Mouse (Mus musculus) liver, adult (tissue): ENCODE data around the gene Asb1.
A peak's percentile ranks its signal among the peaks of the same experiment; 100 is the strongest.

Experiments used
- GATA4 ChIP-seq: IDR thresholded peaks from 2 replicates; pipeline ENCODE4 v1.6.1; 2014; ENCODE audit warnings: mild to moderate bottlenecking, low read length; ENCODE audit not compliant: insufficient replicate concordance

Asb1 gene

DNA sequence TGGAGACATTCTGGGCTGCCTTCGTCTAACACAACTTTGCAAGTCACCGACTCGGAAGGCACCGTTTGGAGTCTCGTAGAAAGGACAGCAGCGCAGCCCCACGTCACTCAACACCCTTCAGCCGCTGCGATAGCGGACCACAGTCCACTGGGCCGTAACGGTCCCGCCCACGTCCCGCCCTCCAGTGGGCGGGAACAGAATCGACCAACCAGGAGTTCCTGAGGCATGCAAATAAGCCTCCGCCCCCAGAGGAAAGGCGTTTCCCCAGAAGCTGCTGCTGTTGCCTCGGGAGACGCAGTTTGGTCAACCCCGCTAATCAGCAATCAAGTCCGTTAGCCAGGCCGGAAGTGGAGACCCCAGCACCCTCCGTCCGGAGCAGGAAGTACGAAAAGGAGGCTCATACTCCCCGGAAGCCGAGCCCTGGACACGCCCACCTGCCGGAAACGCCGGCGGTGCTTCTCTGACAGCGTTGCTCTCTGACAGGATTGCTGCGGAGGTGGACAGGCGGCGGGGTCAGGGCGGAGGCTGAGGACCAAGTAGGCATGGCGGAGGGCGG lies at the start of gene Asb1:
TSS of gene Asb1 (plus strand) at position 274 of the 556 bp plus-strand sequence.
- TF ChIP-seq GATA4 = peak; percentile 87; the same call in 1 of the 2 replicates

DNA sequence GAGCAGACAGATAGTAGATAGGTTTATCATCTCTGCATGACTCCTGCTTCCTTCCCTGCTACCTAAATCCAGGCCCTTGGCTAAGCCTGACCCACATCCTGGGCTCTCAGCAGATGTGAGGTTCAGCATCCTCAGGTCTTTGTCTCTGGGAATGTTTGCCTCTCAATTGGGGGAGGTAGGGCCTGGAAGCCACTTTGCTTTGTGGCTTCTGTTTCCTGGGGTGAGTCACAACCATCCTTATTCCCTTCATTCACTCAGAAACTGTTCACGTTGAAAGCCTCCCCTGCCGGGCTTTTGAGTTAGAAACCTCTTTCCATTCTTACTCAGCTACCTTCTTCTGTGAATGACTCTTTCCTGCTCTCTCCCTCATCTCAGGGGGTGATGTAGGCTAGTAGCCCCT lies 47.6 kb upstream of the Asb1 start:
- no peak for TF ChIP-seq GATA4

DNA sequence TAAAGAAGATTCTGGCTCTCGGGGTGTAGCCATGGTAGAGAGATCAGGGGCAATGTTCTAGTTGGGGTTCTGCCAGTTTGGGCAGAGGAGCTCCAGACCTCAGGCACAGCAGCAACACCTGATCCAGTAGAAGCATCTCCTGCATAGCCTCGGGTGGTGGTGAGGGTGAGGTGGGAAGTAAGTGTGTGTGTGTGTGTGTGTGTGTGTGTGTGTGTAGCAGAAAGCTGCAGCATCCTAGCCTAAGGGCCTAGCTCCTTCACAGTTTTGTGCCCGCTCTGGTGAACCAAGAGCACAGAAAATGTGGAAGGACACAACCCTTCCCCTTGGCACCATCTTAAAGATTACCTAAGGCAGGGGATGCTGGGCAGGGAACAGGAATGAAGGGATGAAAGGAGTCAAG lies 46.4 kb upstream of the Asb1 start:
- no peak for TF ChIP-seq GATA4

DNA sequence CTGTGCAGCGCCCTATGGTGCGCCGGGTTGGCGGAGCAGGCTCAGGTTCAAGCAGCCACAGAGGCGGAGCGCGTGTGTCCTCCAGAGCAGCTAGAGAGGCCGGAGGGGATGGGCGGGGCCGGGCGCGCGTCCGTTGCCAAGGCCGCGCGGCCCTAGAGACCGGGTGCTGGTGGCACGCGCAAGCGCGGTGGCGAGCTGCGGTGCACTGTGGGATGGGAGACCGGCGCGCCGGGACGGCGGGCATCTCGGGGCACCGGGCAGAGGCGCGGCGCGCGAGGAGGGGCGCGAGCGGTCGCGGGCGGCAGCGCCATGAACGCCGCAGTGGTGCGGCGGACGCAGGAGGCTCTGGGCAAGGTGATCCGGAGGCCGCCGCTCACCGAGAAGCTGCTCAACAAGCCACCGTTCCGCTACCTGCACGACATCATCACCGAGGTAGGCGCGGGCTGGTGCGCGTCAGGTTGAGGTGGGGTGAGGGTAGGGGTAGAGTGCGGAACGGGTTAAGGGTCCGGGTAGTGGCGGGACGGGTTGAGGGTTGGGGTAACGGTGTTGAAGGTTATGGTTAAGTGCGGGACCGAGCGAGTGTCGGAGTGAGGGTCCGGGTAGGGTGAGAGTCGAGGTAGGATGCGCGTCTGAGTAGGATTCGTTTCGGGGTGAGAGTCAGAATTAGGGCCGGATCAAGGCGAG lies 45.7 kb upstream of the Asb1 start, which contains the start of gene Traf3ip1:
TSS of gene Traf3ip1 (plus strand) at position 191 of the 684 bp plus-strand sequence.
- peak; percentile 6; the same call in 1 of the 2 replicates for TF ChIP-seq GATA4

DNA sequence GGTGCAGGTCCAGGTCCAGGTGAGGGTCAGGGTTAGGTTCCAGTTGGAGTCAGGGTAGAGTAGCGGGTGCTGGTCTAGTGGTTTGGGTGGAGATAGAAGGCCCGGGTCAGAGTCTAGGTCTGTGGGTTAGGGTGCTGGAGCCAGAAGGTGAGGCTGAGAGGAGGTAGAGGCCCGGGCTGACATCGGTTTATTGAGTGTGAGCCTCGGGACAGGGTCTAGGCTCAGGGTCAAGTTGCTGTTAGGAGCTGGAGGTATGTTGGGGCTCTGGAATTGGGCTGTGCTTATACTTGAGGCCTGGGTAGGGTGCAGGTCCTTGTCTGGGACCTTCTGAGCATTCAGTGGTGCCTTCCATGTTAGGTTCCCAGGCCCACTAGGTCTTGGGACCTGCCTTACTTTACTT lies 45.0 kb upstream of the Asb1 start:
- TF ChIP-seq GATA4 = no peak

DNA sequence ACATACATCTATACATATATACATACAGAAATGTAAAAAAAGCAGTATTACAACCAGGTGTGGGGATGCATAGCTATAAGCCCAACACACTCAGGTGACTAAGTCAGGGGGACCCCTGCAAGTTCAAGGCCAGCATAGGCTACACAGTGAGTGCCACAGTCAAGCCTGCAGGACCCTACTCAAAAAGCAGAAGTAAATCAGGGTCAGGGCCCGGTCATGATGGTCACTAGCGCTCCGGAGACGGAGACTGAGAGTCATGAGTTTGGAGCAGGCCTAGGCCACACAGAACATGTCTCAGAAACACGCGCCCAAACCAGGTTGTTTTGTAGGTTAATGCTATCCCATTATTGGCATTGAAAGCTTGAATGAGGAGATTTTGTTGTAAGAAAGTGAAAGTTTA lies 41.8 kb upstream of the Asb1 start:
- no peak for TF ChIP-seq GATA4

DNA sequence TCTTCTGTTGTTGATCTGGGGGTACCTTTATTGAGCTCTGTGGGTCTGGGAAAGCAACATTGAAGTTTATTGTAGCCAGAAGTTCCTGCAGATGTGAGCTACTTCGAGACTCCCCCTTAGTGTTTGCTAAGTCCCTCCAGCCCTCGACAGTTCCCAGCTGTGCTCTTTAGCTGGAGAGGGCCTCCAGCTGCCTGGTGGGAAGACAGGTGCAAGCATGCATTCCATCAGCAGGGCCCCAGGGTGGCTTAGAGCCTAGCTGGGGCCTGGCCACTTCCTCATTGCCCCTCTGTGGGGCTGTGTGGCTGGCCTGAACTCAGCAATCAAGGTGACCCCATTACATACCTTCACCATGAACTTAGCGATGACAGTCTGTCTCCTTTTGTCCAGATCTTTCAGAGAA lies 35.7 kb upstream of the Asb1 start:
- TF ChIP-seq GATA4 = no peak

DNA sequence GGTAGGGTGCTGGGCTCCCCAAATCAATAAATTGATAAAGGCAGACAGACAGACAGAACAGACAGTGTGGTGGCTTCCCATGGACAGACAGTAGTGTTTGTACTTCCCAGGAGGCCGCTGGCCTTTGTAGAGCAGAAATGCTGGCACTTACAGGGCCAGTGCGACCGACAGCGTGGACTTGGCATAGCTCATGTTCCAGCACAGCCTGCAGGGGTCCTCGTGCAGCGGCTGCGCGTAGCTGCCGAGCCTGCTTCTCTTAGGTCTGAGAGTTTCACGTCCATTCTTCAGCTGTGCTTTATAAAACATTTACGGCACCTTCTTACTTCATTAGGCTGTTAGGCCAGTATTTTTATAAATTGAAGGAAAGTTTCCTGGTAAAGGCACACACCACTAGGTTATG lies 25.4 kb upstream of the Asb1 start:
- no peak for TF ChIP-seq GATA4

DNA sequence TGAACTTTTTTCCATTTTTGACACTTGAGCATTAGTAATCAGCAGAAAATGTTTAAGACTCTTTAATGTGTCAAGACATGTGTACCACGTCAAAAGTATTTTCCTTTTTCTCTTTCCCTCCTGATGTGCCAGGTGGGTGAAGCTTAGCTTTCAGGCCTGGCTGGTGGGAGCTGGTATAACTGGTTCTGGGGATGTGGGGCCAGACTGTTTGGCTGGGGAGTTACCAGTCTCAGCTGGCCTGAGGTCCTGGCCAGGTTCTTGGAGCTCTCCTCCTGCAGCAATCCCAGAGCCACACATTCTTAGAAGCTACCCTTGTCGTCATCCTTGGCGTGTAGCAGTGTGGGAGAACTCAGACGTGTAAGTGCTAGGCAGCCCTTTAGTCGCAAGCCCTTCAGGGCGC lies 24.7 kb upstream of the Asb1 start:
- no peak for TF ChIP-seq GATA4

DNA sequence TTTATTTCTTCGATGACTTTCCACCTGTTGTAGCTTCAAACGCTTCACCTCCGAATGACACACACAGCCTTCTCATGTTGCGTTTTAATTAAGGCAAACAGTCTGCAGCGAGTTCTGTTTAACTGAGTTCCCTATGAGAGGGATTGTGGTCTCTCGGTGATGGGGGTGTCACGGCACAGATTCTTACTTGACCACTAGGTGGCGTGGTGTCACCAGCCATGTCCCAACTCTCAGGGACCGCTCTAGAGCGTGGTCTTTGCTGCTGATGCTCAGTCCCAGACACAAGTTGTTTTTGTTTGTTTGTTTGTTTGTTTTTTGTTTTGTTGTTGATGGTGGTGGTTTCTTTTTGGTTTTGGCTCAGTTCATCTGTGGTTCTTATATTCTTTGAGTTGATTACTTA lies 16.6 kb upstream of the Asb1 start:
- no peak for TF ChIP-seq GATA4

DNA sequence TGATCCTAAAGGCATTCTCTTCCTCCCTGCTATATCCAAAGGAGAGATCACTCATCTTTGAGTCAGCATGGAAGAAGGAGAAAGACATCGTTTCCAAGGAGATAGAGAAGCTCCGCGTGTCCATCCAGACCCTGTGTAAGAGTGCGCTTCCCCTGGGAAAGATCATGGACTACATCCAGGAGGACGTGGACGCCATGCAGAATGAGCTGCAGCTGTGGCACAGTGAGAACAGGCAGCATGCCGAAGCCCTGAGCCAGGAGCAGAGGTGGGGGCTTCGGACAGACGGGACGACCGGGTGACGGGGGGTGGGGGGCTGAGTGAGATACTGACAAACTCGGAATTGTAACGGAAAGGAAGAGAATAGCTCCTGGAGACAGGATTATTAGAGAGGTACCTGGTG lies 14.5 kb upstream of the Asb1 start:
- TF ChIP-seq GATA4 = no peak

DNA sequence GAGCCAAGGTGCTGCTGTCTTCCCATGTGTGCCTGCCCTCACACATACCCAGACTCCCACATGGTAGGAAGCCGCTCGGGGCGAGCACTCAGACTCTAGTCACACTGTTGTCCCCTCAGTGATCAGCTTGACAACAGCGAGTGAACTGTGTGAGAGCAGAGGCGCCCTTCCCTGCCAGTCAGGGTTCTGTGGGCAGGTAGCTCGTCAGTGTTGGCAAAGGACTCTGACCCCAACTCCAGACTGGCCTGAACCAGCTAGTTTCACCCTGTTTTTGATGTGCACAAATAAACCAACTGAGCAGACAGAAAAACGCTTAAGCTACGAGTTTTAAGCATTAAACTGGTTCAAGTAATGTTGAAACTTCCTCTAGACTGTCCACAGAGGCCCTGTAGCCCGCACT lies 10.2 kb upstream of the Asb1 start:
- TF ChIP-seq GATA4 = no peak

DNA sequence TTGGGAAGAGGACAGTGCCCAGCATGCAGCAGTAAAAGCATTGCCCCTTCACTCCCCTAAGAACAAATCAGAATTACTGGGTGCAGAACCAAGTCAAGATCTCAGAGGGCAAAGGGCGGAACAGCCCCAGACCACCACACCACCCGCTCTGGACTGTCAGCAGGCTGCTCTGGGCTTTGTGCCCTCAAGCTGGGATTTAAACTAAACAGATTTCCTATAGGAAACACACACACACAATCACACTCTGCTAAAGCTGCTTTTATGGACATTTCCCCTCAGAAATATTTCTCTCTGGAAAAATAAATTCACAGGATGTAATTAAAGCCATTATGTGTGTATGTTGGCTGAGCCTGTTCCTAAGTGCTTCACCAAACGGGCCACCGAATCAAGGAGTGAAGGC lies 8.1 kb upstream of the Asb1 start:
- no peak for TF ChIP-seq GATA4

DNA sequence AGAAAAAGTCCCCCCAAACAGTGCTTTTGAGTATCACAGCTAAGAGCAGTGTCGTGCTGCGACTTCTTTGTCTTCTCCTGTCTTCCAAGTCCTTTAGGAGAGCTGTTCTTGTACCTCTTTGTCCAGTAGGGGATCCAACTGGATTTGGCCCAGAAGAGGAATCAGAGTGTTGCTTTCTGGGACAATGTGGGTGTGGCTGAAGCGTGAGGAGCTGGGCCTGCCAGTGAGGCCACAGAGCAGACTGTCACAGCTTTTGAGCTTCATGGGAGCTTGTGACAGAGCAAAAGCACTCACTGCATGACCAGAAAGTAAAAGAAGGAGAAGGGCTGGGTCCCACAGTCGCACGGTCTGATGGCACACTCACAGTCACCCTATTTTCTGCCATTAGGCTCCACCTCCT lies 7.5 kb upstream of the Asb1 start:
- TF ChIP-seq GATA4 = no peak

DNA sequence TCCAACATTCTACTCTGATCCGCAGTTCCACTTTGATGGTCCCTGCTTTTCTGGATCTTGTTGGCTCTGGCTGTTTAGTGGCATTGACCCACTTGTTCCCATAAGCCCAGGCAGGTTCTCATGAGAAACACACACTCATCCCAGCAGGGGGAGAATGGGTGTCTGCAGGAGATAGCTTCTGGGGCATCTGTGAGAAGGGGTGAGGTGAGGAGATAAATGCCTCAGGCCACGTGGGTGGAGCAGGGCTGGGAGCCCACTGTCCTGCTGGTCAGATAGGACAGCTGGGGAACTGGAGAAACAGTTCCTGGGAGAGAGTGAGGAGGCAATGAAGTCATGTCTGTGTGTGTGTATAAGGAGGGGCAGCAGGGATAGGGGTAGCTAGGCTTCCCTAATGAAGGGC lies 6.9 kb upstream of the Asb1 start:
- no peak for TF ChIP-seq GATA4

DNA sequence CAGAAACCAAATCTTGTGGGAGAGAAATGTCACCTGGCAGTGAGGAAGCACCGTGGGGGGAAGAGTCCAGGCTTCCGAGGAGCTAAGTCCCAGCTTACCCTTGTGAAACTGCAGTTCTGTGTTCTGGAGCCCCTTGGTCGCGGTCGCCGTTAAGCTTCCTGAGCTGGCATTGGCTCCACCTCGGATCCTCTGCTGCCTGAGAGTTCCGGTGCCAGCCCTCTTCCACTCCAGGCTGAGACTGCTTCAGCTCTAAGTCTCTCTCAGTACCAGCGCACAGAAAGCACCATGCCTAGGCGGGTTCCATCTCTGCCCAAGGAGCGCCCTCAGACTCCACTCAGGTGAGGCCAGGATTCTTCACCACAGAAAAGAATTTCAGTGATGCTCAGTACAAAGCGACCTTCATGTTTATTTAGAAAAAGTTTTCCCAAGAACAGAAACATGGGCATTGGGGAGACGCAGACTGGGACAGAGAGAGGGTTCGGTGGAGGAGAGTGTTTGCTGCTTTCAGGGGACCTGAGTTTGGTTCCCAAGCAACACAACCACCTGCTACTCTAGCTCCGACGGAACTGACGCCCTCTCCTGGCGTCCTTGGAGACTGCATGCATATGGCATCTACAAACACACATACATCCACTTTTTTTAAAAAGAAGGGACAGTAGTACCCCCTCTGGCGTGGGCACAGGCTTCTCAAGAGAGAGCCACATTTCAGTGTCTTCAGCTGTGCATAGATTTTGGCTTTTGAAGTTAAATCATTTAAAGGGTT lies 6.2 kb upstream of the Asb1 start:
- no peak for TF ChIP-seq GATA4
